Mouse (Mus musculus): ENCODE measurements at regions not wholly inside any gene's neighbourhood (a gene's known extent, or its start where the extent isn't known, plus 50 kb on each side); places are given as distances from the start of the nearest gene placed in this dataset.

DNA sequence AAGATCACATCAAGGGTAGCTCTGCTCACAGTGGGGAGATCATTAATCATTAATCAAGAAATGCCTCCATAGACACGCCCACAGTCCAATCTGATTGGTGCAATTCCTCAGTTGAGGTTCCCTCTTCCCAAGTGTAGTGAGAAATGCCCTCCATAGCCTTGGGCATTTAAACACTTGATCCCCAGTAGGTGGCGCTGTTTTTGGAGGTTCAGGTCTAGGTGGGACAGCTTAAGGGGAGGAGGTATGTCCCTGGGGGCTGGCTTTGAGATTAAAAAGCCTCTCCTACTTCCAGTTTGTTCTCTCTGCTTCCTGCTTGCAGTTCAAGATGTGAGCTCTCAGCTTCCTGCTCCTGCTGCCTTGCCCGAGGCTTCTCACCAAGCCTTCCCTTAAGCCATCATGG is 200.5 kb upstream of the Map3k1 start:
- 83% methylated on average over 3 of the region's 3 CpGs for WGBS
- H3K36me3 ChIP-seq (ENCODE audit: control insufficient read depth, insufficient read depth, low read length) = no peaks in the 10 kb centered on the region
- no peak overlapping the region for H3K9ac ChIP-seq (replicated peaks; ENCODE audit: low read depth, low read length)
- H3K27me3 ChIP-seq (ENCODE audit: control insufficient read depth, insufficient read depth, low read length) = no peaks in the 10 kb centered on the region
- no peak overlapping the region for H3K4me3 ChIP-seq (ENCODE audit: low read depth, low read length)
- peaks cover 5% of the 10 kb centered on the region; the same call in 1 of the 2 replicates for H3K9me3 ChIP-seq (ENCODE audit: control insufficient read depth, low read depth, low read length)
- no peak overlapping the region for H3K27ac ChIP-seq (ENCODE audit: low read length)
- no peak overlapping the region for H3K4me2 ChIP-seq (replicated peaks; ENCODE audit: low read depth, low read length)
- H3K4me1 ChIP-seq (ENCODE audit: control insufficient read depth, insufficient read depth, low read length) = no peaks in the 10 kb centered on the region
- ATAC-seq (ENCODE audit: insufficient number of reproducible peaks, insufficient read depth, low FRiP score, low read depth) = no peak

DNA sequence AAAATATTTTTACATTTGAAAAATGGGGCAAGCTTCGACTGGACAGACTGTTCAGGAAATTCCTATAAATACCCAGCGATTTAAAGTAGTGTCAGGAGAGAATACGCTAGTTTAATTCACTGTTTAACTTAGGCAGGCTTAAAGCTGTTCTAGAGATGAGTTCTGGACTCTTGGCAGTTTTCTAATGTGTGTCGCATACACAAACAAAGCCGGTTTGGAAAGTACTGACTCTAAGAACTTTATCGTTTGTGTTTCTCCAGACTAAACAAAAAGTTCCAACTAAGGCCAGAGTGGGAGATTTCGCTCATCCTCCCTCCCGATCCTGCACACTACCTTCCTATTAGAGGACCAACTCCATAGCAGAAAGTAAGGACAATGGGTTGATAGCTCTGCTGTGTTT is 201.7 kb upstream of the Map3k1 start:
- H3K9ac ChIP-seq (replicated peaks; ENCODE audit: low read depth, low read length) = no peak overlapping the region
- no peak for ATAC-seq (ENCODE audit: insufficient number of reproducible peaks, insufficient read depth, low FRiP score, low read depth)
- no peaks in the 10 kb centered on the region for H3K27me3 ChIP-seq (ENCODE audit: control insufficient read depth, insufficient read depth, low read length)
- peaks cover 5% of the 10 kb centered on the region; the same call in 1 of the 2 replicates for H3K9me3 ChIP-seq (ENCODE audit: control insufficient read depth, low read depth, low read length)
- WGBS = 44% methylated on average over 8 of the region's 8 CpGs
- no peak overlapping the region for H3K4me3 ChIP-seq (ENCODE audit: low read depth, low read length)
- no peaks in the 10 kb centered on the region for H3K36me3 ChIP-seq (ENCODE audit: control insufficient read depth, insufficient read depth, low read length)
- no peak overlapping the region for H3K27ac ChIP-seq (ENCODE audit: low read length)
- H3K4me2 ChIP-seq (replicated peaks; ENCODE audit: low read depth, low read length) = no peak overlapping the region
- H3K4me1 ChIP-seq (ENCODE audit: control insufficient read depth, insufficient read depth, low read length) = no peaks in the 10 kb centered on the region

DNA sequence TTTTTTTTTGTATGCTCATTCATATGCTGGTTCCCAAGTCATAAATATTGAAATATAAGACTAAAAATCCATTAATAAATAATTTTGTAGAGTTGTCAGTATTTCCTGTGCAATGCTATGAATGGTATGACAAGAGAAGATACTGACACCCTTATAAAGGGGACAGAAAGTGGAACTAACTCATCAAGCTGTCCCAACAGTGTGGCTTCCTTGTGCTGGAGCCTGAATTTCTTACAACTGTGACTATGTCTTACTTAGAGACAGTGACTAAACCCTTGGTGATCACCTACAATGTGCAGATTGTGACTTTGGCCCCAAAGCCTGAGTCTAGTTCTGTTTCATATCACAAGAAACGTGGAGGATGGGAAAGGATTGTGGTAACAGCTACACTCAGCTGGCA is 203.8 kb upstream of the Map3k1 start:
- Histone ChIP-seq H3K27ac (ENCODE audit: low read length) (no peak overlapping the region), H3K9ac (replicated peaks; ENCODE audit: low read depth, low read length) (no peak overlapping the region), H3K27me3 (ENCODE audit: control insufficient read depth, insufficient read depth, low read length) (no peaks in the 10 kb centered on the region), H3K4me2 (replicated peaks; ENCODE audit: low read depth, low read length) (no peak overlapping the region), H3K4me3 (ENCODE audit: low read depth, low read length) (no peak overlapping the region), H3K9me3 (ENCODE audit: control insufficient read depth, low read depth, low read length) (peaks cover 5% of the 10 kb centered on the region; the same call in 1 of the 2 replicates), H3K4me1 (ENCODE audit: control insufficient read depth, insufficient read depth, low read length) (no peaks in the 10 kb centered on the region), H3K36me3 (ENCODE audit: control insufficient read depth, insufficient read depth, low read length) (no peaks in the 10 kb centered on the region)
- 52% methylated on average over 1 of the region's 1 CpGs for WGBS
- ATAC-seq (ENCODE audit: insufficient number of reproducible peaks, insufficient read depth, low FRiP score, low read depth) = no peak

DNA sequence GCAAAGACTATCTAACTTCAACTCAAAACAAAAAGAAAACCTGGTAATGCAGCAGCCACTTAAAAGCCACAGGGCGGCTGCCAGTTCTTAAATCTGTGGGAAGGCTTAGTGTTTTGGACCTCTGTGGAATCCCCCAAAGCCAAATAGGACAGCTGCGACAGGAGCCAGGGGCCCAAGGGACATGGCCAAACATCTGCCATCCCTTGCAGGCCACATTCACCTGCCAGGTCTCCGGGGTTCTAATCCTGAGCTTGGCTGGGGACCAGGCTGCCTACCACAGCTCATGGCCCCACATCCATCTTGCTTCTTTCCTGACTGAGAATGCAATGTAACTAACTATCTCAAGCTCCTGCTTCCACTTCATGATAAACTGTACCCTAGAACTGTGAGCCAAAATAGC is 206.3 kb upstream of the Map3k1 start:
- Histone ChIP-seq H3K9me3 (ENCODE audit: control insufficient read depth, low read depth, low read length) (no peaks in the 10 kb centered on the region), H3K4me2 (replicated peaks; ENCODE audit: low read depth, low read length) (no peak overlapping the region), H3K27me3 (ENCODE audit: control insufficient read depth, insufficient read depth, low read length) (no peaks in the 10 kb centered on the region), H3K27ac (ENCODE audit: low read length) (no peak overlapping the region), H3K36me3 (ENCODE audit: control insufficient read depth, insufficient read depth, low read length) (no peaks in the 10 kb centered on the region), H3K4me1 (ENCODE audit: control insufficient read depth, insufficient read depth, low read length) (no peaks in the 10 kb centered on the region), H3K4me3 (ENCODE audit: low read depth, low read length) (no peak overlapping the region), H3K9ac (replicated peaks; ENCODE audit: low read depth, low read length) (no peak overlapping the region)
- 85% methylated on average over 3 of the region's 3 CpGs for WGBS
- no peak for ATAC-seq (ENCODE audit: insufficient number of reproducible peaks, insufficient read depth, low FRiP score, low read depth)

DNA sequence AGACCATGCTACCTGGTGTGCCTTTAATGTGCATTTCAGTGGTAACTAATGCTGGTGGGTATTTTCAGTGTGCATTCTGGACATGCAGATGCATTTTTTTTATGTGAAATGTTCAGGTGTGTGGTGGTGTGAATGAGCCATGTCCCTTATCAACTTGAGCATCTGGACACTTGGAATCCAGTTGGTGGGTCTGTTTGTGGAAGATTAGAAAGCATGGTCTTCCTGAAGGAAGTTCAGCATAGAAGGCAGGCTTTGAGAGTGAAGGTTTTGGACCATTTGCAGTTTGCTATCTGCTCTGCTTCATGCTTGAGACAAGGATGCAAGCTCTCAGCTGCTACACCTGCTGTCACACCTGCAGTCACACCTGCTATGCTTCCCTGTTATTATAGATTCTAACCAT is 207.5 kb upstream of the Map3k1 start:
- H3K27me3 ChIP-seq (ENCODE audit: control insufficient read depth, insufficient read depth, low read length) = no peaks in the 10 kb centered on the region
- no peak for ATAC-seq (ENCODE audit: insufficient number of reproducible peaks, insufficient read depth, low FRiP score, low read depth)
- no peaks in the 10 kb centered on the region for H3K4me1 ChIP-seq (ENCODE audit: control insufficient read depth, insufficient read depth, low read length)
- no peak overlapping the region for H3K4me2 ChIP-seq (replicated peaks; ENCODE audit: low read depth, low read length)
- no peaks in the 10 kb centered on the region for H3K36me3 ChIP-seq (ENCODE audit: control insufficient read depth, insufficient read depth, low read length)
- H3K9me3 ChIP-seq (ENCODE audit: control insufficient read depth, low read depth, low read length) = no peaks in the 10 kb centered on the region
- H3K9ac ChIP-seq (replicated peaks; ENCODE audit: low read depth, low read length) = no peak overlapping the region
- H3K27ac ChIP-seq (ENCODE audit: low read length) = no peak overlapping the region
- H3K4me3 ChIP-seq (ENCODE audit: low read depth, low read length) = no peak overlapping the region

DNA sequence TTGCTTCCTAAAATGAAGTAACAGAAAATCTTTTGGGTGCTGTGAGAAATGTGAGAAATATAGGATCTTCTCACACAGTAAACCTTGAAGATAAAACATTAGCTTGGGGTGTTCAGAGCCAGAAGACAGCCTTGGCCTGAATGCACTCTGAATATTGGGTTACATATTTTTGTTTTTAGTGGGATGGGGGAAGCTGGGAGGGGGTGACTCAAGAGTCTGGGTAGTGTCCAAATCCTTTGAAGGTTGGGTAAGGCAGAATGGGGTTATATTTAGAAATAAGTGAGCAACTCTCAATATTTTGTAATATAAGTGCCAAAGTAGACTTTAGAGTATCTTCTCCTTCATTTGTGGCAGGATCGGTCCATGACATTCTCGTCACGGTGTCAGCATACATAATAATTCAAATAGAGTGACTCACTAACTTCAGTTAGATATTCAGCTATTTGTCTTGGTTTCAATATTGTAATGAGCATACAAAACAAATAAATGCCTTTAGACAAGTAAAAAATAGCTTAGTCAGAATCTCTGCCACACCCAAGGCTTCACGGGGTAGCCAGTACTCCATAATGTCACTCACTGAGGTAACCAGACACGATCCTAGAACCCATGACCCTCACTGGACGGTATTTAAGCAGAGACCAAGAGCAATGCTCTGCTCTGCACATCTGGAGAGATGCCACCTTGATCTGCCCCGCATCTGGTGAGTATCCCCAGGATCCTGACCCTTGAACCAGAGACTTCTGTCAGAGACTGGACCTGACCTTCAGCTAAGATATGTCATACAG is 209.9 kb upstream of the Map3k1 start:
- no peak overlapping the region for H3K27ac ChIP-seq (ENCODE audit: low read length)
- H3K36me3 ChIP-seq (ENCODE audit: control insufficient read depth, insufficient read depth, low read length) = no peaks in the 10 kb centered on the region
- no peaks in the 10 kb centered on the region for H3K27me3 ChIP-seq (ENCODE audit: control insufficient read depth, insufficient read depth, low read length)
- 79% methylated on average over 7 of the region's 7 CpGs for WGBS
- no peak overlapping the region for H3K4me3 ChIP-seq (ENCODE audit: low read depth, low read length)
- H3K9me3 ChIP-seq (ENCODE audit: control insufficient read depth, low read depth, low read length) = no peaks in the 10 kb centered on the region
- no peak for ATAC-seq (ENCODE audit: insufficient number of reproducible peaks, insufficient read depth, low FRiP score, low read depth)
- no peak overlapping the region for H3K9ac ChIP-seq (replicated peaks; ENCODE audit: low read depth, low read length)
- no peak overlapping the region for H3K4me2 ChIP-seq (replicated peaks; ENCODE audit: low read depth, low read length)
- no peaks in the 10 kb centered on the region; the same call in 1 of the 2 replicates for H3K4me1 ChIP-seq (ENCODE audit: control insufficient read depth, insufficient read depth, low read length)

DNA sequence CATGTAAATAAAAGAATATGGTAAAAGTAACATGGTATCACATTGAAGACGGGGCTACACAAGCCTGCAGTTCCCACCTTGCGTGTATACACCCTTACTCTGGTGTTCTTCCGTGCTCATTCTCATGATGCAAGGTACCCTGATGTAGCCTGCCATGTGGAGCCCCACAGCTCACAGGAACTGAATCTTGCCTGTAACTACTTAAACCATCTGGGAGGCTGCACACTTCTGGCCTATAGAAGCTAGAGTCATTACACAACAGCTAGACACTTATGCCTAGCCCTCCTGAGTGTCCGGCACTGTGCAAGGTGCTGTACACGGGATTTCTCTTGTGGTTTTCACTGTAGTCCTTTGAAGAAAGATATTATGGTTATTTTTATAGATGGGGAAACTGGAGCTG is 210.8 kb upstream of the Map3k1 start:
- H3K4me3 ChIP-seq (ENCODE audit: low read depth, low read length) = no peak overlapping the region
- H3K27ac ChIP-seq (ENCODE audit: low read length) = no peak overlapping the region
- no peaks in the 10 kb centered on the region for H3K27me3 ChIP-seq (ENCODE audit: control insufficient read depth, insufficient read depth, low read length)
- H3K9ac ChIP-seq (replicated peaks; ENCODE audit: low read depth, low read length) = no peak overlapping the region
- H3K9me3 ChIP-seq (ENCODE audit: control insufficient read depth, low read depth, low read length) = no peaks in the 10 kb centered on the region
- ATAC-seq (ENCODE audit: insufficient number of reproducible peaks, insufficient read depth, low FRiP score, low read depth) = no peak
- no peak overlapping the region for H3K4me2 ChIP-seq (replicated peaks; ENCODE audit: low read depth, low read length)
- 89% methylated on average over 5 of the region's 5 CpGs for WGBS
- H3K36me3 ChIP-seq (ENCODE audit: control insufficient read depth, insufficient read depth, low read length) = no peaks in the 10 kb centered on the region
- H3K4me1 ChIP-seq (ENCODE audit: control insufficient read depth, insufficient read depth, low read length) = no peaks in the 10 kb centered on the region; the same call in 1 of the 2 replicates

DNA sequence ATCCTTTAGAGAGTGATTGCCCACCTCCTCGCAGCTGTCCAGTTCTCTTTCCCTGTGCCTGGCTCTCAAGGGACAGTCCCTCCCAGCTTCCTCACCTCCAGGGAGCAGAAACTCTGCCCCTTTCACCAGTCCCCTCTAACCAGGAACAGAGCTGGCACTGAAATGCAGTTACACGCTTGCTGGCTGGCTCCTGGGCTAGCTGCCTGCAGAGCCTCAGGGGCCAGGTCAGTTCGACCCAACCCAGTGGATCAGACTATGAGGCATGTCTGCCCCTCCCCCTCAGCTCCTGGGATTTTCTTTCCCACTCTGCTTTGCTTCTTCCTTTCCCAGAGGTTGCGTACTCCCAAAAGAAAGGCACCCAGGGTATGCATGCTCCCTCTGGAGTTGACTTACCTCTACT is 214.4 kb upstream of the Map3k1 start:
- 43% methylated on average over 4 of the region's 4 CpGs for WGBS
- Histone ChIP-seq H3K27me3 (ENCODE audit: control insufficient read depth, insufficient read depth, low read length) (no peaks in the 10 kb centered on the region), H3K9me3 (ENCODE audit: control insufficient read depth, low read depth, low read length) (no peaks in the 10 kb centered on the region), H3K4me1 (ENCODE audit: control insufficient read depth, insufficient read depth, low read length) (no peaks in the 10 kb centered on the region; the same call in 1 of the 2 replicates), H3K9ac (replicated peaks; ENCODE audit: low read depth, low read length) (no peak overlapping the region), H3K4me2 (replicated peaks; ENCODE audit: low read depth, low read length) (no peak overlapping the region), H3K4me3 (ENCODE audit: low read depth, low read length) (no peak overlapping the region), H3K27ac (ENCODE audit: low read length) (no peak overlapping the region), H3K36me3 (ENCODE audit: control insufficient read depth, insufficient read depth, low read length) (no peaks in the 10 kb centered on the region)
- ATAC-seq (ENCODE audit: insufficient number of reproducible peaks, insufficient read depth, low FRiP score, low read depth) = no peak
